Mouse (Mus musculus) liver, embryonic 14.5 days (tissue): ENCODE measurements at regions not wholly inside any gene's neighbourhood (a gene's known extent, or its start where the extent isn't known, plus 50 kb on each side); places are given as distances from the start of the nearest gene placed in this dataset.

Experiments
- CTCF ChIP-seq: IDR thresholded peaks from 2 replicates; pipeline ENCODE4 v1.5.1; 2016; ENCODE audit warnings: antibody characterized with exemption, low read depth, control low read depth
- EP300 ChIP-seq: IDR thresholded peaks from 2 replicates; pipeline ENCODE4 v1.6.1; 2016; ENCODE audit warnings: antibody characterized with exemption, low read depth

DNA sequence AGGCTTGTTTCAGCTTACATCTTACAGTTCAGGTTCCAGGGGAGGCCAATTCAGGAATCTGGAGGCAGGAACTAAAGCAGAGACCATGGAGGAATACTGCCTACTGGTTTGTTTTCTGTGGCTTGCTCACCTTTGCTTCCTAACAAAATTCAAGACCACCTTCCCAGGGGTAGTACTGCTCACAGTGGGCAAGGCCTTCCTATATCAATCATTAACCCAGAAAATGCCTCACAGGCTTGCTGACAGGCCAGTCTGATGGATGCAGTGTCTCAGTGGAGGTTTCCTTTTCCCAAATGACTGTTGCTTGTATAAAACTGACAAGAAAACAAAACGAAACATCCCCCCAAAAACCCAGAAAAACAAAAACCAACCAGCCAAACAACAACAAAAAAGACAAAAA lies 95.8 kb upstream of the Klf13 start:
- no peak for TF ChIP-seq CTCF
- TF ChIP-seq EP300 = no peak
